Mouse (Mus musculus) megakaryocyte-erythroid progenitor cell, adult 5-6 weeks (primary cell): ENCODE data around the gene Sema5b. TPM values are rescaled to one million over a fixed set of nuclear protein-coding genes. Genes with fewer than 3 reads are reported as not detected.

ENCODE experiments used
- ATAC-seq: replicated peaks from 2 replicates; pipeline ENCODE4 v1.8.0; 2016; ENCODE audit warnings: mild to moderate bottlenecking, inconsistent platforms; ENCODE audit not compliant: severe bottlenecking, poor library complexity, low FRiP score, low TSS enrichment
- total RNA-seq, 2 experiments: library from RNA; stranded (forward) in 1 of 2; stranded (reverse) in 1 of 2; fragments of 200-1000, 215-1000 nt in 1 of 2; fragments of >200 nt in 1 of 2; fragmentation: Nextera tagmentation in 1 of 2; gene quantifications; 2 replicates each; pipeline ENCODE4 v1.2.3; 2014 to 2017

Gene Sema5b
- total RNA-seq, 2 experiments from 2014 or later, result not detected

GRCm38 (mm10) chr16:35587866-35588465 is 47.0 kb downstream of the Sema5b start:
- no peak for ATAC-seq

DNA sequence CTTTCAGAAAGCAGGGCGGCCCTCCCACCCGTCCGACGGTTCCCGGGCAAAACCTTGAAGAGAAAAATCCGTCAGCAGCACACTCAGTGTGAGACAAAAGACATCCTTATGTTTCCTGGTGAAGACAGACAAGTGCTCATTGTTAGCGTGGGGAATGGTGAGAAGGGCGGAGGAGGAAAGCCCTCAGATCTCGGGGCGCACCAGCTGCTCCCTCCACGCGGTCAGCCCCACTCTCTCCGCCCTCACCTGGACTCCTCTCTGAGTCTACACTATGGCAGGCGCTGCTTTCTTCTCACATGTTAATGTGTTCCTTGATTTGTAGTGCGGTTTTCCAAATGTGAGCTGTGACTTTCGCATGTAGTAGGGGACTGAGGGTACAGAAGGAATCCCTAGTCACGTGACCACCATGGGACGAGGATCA is 47.8 kb downstream of the Sema5b start:
- no peak for ATAC-seq

- ATAC-seq, result no peak
Measured at GRCm38 (mm10) chr16:35591756-35592155, 50.8 kb downstream of the Sema5b start.

GRCm38 (mm10) chr16:35592274-35593065 is 51.5 kb downstream of the Sema5b start:
- no peak for ATAC-seq

DNA sequence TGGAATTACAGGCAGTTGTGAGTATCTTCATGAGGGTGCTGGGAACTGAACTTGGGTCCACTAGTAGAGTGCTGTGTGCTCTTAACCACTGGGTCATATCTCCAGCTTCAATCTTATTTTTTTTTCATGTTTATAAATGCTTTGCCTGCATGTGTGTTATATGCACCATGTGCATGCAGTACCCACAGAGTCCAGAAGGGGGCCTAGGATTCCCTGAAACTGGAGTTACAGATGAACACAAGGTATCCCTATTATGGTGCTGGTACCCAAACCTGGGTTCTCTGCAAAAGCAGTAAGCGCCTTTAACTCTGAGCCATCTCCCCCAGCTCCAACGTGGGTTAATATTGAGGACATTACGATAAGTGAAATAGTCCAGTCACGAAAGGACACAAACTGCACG is 52.5 kb downstream of the Sema5b start:
- no peak for ATAC-seq

DNA sequence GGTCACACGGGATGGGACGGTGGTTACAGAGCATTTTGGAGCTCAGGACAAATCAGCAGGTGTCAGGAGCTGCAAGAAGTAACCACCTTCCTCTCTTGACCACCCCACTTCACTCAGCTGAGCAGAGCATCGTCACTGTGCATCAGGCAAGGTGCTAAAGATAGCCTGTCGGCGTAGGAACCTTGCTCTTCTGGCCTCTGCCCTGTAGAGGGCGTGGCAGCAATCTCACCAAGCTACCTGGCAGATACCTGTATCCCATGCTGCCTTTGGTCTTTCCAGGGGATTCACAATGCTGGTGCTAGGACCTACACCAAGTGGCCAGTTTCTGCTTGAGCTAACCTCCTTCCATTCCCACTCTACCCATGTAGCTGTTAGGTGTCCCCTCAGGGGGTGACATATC is 55.3 kb downstream of the Sema5b start:
- ATAC-seq, result no peak

DNA sequence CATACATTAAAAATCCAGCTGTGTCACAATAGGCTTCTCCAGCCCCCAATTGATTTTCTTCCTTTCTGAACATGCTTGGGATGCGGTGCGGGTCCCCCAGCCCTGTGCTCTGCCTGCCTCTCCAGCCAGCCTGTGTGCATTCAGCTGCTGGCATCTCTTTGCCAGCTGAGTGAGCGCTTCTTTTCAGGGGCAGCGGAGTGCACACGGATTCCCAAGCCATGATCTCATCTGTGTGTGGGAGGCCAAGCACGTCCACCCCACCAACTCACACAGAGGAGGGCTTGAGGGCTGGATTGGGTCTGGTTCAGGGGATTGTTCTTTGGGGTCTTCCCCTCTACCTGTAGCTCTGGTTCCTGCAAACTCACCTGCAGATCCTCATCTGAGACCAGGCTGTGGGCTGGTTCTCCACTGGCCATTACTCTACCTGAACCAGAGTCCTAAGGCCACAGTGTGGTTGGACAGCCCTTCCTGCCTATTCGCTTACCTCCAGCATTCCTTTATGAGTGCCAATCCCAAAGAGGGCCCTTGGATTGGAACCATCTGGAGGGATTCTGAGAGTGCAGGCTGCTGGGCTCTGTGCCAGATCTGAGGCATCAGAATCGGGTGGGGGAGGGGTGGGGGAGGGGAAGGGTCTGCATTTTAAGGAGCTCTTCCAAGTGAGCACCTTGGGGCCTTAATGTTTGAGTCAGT is 55.9 kb downstream of the Sema5b start:
- ATAC-seq, result no peak

GRCm38 (mm10) chr16:35597991-35598390 is 57.0 kb downstream of the Sema5b start:
- ATAC-seq, result no peak

DNA sequence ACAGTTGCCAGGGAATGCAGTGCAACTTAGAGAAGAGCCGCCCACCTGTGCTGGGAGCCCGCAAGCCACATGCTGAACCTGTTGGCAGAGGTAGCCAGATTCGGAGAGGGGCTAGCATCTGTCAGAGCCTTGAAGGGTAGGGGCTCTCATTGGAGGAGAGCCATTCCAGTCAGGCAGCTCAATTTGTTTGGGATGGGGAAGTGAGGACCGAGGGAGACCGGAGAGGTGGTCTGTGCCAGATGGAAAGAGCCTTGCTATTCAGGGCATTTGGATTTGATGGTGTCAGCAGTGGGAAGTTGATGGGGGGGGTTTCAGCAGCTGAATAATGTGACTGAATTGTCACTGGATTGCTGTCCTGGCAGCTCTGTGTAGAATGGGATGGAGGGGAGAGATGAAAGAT is 57.9 kb downstream of the Sema5b start:
- no peak for ATAC-seq

DNA sequence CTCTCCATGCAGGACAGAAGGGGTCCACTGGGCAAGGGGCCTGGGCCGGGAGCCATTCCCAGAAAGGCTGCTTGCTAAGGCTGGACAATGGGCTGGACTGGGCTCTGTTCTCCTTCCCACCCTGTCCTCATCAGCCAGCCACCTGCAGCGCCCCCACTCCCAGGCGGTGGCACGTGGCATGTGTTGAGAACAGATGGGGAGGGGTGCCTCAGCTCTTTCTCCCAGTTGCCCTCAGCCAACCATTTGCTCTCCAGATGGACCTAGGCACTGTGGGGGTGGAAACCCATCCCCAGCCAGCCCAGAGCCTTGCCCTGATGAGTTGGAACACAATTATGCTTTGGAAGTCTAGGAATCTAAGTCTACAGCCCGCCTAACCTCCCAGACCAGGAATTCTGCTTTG is 59.3 kb downstream of the Sema5b start:
- no peak for ATAC-seq

DNA sequence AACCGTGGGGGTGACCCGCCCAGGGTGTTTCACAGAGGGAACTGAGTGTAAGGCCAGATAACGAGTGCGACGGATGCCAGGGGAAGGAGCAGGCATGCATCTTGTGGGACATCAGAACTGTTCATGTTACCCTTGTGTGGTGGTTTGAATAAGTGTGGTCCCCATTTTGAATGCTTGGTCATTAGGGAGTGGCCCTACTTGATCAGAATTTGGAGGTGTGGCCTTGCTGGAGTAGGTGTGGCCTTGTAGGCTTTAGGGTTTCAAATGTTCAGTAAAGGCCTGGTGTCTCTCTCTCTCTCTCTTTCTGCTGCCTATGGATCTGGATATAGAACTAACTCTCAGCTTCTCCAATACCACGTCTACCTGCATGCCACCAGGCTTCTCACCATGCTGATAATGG is 60.5 kb downstream of the Sema5b start:
- ATAC-seq, result no peak

DNA sequence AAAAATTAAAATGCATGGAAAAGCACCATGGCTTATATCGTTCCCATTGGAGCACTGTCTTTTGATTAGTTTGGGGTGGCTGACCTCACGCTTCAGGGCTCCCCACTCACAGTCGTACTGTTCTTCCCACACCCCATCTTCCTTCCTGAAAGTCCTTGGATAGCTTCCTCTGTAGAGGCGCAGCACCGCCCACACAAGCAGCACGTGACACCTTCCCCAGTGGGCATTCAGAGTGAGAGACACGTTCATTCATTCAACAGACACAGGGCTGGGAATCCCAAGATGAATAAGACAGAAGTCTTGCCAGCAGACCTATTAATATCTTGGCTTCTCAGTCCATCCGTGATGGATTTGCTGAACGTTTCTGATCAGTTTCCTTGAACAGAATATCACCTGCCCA is 61.6 kb downstream of the Sema5b start:
- no peak for ATAC-seq

- no peak for ATAC-seq
Measured at GRCm38 (mm10) chr16:35603729-35604522, 63.0 kb downstream of the Sema5b start.

- no peak for ATAC-seq
Measured at GRCm38 (mm10) chr16:35607250-35607649, 66.3 kb downstream of the Sema5b start.

- ATAC-seq, result no peak
Measured at GRCm38 (mm10) chr16:35608244-35608643, 67.3 kb downstream of the Sema5b start.

DNA sequence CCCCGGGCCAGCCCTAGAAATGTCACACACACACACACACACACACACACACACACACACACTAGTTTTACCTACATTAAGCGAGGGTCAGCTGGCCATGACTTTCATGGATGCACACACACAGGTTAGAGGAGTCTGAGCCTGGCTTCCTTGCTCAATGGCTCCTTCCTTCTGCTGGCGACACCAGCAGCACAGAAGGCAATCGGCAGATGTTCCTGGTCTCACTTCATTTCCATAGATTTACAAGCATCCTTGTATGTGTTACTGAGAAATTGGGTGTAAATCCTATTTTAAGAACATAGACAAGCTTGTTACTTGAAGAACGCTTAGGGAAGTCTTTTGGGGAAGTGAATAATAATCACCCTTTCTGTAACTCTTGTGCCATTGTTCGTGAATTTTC is 68.6 kb downstream of the Sema5b start:
- ATAC-seq, result no peak

DNA sequence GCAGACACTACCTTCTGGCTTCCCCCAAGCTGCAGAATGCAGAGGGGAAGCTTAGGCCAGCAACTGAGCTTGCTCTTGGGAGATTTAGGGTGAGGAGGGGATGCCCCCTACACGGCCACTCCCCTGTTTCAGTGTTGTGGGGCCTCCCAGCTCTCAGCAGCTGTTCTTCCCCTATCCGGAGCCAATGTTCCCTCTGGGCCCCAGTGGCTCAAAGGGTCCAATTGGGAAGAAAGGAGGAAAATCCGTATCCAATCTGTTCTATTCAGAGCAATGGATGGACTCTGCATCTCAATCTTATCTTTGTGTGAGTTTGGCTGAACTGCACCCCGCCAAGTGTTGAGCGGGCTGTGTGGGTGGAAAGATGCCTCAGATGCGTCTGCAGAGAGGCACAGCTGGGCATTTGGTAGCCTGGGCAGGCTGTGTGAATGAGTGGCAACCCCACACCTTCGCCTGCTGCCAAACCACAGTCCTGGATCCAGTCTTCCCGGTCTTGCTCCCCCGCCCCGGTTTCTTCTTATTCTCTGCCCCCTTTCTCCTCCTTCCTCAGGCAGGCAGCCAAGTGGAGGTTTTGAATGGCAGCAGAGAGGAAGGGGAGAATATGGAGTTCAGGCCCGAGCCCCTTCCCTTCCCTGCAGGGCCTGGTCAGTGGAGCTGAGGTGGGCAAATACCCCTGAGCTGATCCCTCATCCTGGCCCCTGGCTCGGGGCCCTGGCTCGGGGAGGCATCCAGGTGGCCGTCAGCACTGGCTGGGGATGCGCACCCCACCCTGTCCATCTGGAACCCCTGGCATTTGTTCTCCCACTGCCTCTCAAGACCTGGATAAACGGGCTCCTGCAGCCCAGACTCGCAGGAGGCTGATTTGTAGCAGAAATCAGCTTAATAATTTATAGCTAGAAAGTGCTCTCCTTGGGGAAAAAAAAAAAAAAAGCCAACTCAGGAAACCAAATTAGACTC is 73.2 kb downstream of the Sema5b start:
- ATAC-seq, result no peak

- ATAC-seq, result no peak
Measured at GRCm38 (mm10) chr16:35617732-35618131, 76.8 kb downstream of the Sema5b start.

DNA sequence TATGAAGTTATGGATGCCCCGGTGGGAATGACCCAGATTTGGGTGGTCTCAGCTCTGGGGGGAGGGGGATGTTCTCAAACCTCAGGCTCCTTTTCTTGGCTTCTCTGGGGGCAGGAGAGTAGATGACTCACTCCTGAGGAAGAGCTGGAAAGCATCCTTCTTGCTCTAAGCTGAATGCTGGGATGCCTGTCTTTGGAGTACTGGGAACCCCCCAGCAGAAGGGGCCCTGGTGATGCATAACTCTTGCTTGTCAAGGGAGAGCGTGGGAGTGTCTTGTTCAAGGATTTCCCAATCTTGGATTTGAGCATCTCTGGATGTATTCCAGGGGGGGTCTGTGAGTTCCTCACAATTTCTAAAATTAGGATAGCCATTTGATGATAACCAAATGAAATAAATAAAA is 82.1 kb downstream of the Sema5b start:
- no peak for ATAC-seq
